Mouse (Mus musculus): Measurements from ENCODE around the gene Glb1l.

DNA sequence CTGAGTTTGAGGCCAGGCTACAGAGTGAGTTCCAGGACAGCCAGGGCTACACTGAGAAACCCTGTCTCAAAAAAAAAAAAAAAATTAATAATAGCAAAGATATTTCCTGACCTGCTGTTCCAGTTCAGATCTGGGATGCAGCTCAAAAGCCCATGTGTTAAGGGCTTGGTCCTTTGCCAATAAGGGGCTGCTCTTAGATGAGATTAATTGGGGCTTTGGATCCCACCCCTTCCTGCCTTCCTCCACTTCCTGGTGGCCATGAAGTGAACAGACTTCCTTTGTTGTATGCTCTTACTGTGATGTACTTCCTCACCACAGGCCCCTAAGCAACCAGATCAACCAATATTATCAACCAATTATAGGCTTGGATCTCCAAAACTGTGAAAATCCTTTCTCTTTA is 23.5 kb downstream of the Glb1l start:
- TF ChIP-seq CTCF (IDR thresholded peaks at IDR 0.05; ENCODE audit: extremely low read depth, insufficient read depth, low read length) (no peak), POLR2A (IDR thresholded peaks at IDR 0.05; ENCODE audit: extremely low read depth, insufficient read depth, low read length) (no peak)

Data from cortical plate, adult 2 months (tissue).